Mouse (Mus musculus) lung, embryonic 15.5 days (tissue): ENCODE measurements around the gene Tenm3. TPM values are rescaled to one million over a fixed set of nuclear protein-coding genes. Genes with fewer than 3 reads are reported as not detected.

Experiments
- ATAC-seq: fragments of 200-750 bp; cut with Nextera tagmentation; 2 replicates; pipeline ENCODE4 v1.8.0; 2017; ENCODE audit warnings: moderate number of reproducible peaks, borderline replicate concordance; ENCODE audit not compliant: low FRiP score, low TSS enrichment; ENCODE audit errors: extremely low read depth
- H3K27ac ChIP-seq: fragments of 300-500 bp; sonication (generic); 2 replicates; pipeline ENCODE4 v1.5.1; 2015; ENCODE audit warnings: moderate library complexity, mild to moderate bottlenecking, inconsistent platforms
- H3K27me3 ChIP-seq: fragments of 300-500 bp; sonication (generic); 2 replicates; pipeline ENCODE4 v1.6.1; 2015; ENCODE audit warnings: inconsistent platforms
- H3K36me3 ChIP-seq: fragments of 300-500 bp; sonication (generic); 2 replicates; pipeline ENCODE4 v1.6.1; 2015; ENCODE audit warnings: inconsistent platforms
- H3K4me1 ChIP-seq: fragments of 300-500 bp; sonication (generic); 2 replicates; pipeline ENCODE4 v1.6.1; 2015; ENCODE audit warnings: inconsistent platforms
- H3K4me2 ChIP-seq: fragments of 300-500 bp; sonication (generic); 2 replicates; pipeline ENCODE4 v1.6.1; 2015; ENCODE audit warnings: inconsistent platforms, mild to moderate bottlenecking, moderate library complexity
- H3K4me3 ChIP-seq: fragments of 300-500 bp; sonication (generic); 2 replicates; pipeline ENCODE4 v1.5.1; 2015; ENCODE audit warnings: mild to moderate bottlenecking, inconsistent platforms
- H3K9ac ChIP-seq: fragments of 300-500 bp; sonication (generic); 2 replicates; pipeline ENCODE4 v1.6.1; 2015; ENCODE audit warnings: inconsistent platforms
- H3K9me3 ChIP-seq: fragments of 300-500 bp; sonication (generic); 2 replicates; pipeline ENCODE4 v1.6.1; 2016; ENCODE audit warnings: inconsistent platforms
- WGBS: fragments of 180-500 bp; shearing (Covaris S2); methylation state at CpG from one replicate; pipeline ENCODE4 v1.1.7; 2015; 5-methylcytosine and 5-hydroxymethylcytosine counted together
- polyA plus RNA-seq: library from polyadenylated mRNA; unstranded; fragments of >200 nt; fragmentation: Nextera tagmentation; extraction: Ambion mirVana; gene quantifications from 2 replicates; pipeline ENCODE4 v1.2.1, GENCODE M21; 2015

The Tenm3 gene
- polyA plus RNA-seq, 1 experiment from 2014 or later: 5.7 TPM

DNA sequence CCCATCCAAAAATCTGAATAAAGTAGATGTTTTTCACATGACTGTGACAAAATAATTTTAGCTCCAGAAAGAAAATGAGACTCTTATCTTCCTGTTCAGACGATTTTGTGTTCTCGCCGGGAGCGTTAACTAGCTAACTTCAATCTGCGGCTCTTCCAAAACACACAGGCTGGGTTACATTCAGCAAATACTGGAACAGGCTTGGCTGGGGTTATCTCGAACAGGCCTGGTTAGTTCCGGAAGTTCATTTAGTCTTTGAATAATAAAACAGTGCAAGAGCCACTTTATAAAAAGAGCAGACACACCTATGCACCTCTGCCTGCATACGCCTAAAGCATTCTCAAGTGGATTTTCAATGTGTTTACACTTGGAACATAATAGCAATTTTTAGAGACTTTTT is 40.7 kb downstream of the Tenm3 start:
- no peaks in the 10 kb centered on the region for H3K9me3 ChIP-seq
- no peaks in the 10 kb centered on the region for H3K4me1 ChIP-seq
- H3K4me3 ChIP-seq: no peak overlapping the region
- no peak overlapping the region for H3K9ac ChIP-seq
- no peak for ATAC-seq
- peaks cover 51% of the 10 kb centered on the region for H3K27me3 ChIP-seq
- no peak overlapping the region for H3K27ac ChIP-seq
- no peaks in the 10 kb centered on the region for H3K36me3 ChIP-seq
- WGBS: 52% methylated on average over 8 of the region's 8 CpGs
- H3K4me2 ChIP-seq: no peak overlapping the region

- WGBS: 66% methylated on average over 8 of the region's 8 CpGs
- Histone ChIP-seq H3K27ac (no peak overlapping the region), H3K9me3 (no peaks in the 10 kb centered on the region), H3K4me3 (no peak overlapping the region), H3K36me3 (no peaks in the 10 kb centered on the region), H3K4me2 (no peak overlapping the region), H3K27me3 (peaks cover 53% of the 10 kb centered on the region), H3K4me1 (no peaks in the 10 kb centered on the region), H3K9ac (no peak overlapping the region)
- ATAC-seq: no peak
Observed at GRCm38 (mm10) chr8:48802231-48802630, 41.5 kb downstream of the Tenm3 start.

DNA sequence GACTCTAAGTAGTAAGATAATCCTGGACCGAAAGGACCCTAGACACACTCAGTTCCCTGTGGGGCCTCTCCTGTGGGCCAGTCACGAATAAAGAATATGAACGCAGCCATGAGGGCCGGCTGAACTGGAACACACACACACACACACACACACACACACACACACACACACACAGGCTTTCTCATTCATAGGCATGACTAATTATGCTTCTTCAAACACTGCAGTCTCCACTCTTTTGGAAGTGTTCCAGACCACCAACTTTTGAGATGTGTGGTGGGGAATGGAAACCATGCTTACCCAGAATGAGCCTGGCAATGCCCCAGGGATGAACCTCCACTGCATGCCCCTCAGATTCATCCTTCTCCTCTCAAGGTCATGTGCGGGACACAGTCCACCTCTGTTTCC is 45.8 kb downstream of the Tenm3 start:
- ATAC-seq: no peak; the same call in 1 of the 2 replicates
- H3K27ac ChIP-seq: no peak overlapping the region
- no peaks in the 10 kb centered on the region for H3K4me1 ChIP-seq
- no peak overlapping the region for H3K4me2 ChIP-seq
- no peaks in the 10 kb centered on the region for H3K9me3 ChIP-seq
- no peaks in the 10 kb centered on the region for H3K36me3 ChIP-seq
- peaks cover 48% of the 10 kb centered on the region; the same call in 1 of the 2 replicates for H3K27me3 ChIP-seq
- 66% methylated on average over 5 of the region's 5 CpGs for WGBS
- no peak overlapping the region for H3K9ac ChIP-seq
- H3K4me3 ChIP-seq: no peak overlapping the region

DNA sequence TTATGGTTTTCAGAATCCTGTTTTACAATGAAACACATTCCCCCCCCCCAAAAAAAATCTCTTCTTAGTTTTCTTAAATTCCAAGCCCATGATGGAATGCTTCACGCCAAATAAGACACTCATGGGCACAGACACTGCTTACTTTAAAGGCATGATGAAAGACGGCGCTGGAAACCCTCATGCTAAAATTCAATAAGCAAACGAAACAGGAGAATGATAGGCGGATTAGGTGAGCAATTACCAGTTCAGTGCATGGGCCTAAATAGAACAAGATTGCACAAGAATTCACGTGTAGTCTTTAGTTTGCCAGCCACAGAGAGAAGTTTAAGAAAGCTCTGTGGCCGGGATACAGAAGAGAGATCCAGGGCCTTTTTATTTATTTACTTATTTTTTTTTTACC is 49.5 kb downstream of the Tenm3 start:
- no peaks in the 10 kb centered on the region for H3K4me1 ChIP-seq
- no peak for ATAC-seq
- no peak overlapping the region for H3K9ac ChIP-seq
- no peaks in the 10 kb centered on the region for H3K36me3 ChIP-seq
- WGBS: 36% methylated on average over 7 of the region's 7 CpGs
- H3K4me2 ChIP-seq: no peak overlapping the region
- no peaks in the 10 kb centered on the region for H3K9me3 ChIP-seq
- H3K27ac ChIP-seq: no peak overlapping the region
- no peak overlapping the region for H3K4me3 ChIP-seq
- peaks cover 37% of the 10 kb centered on the region; the same call in 1 of the 2 replicates for H3K27me3 ChIP-seq

GRCm38 (mm10) chr8:48793729-48794128 is 50.0 kb downstream of the Tenm3 start:
- Histone ChIP-seq H3K4me3 (no peak overlapping the region), H3K4me2 (no peak overlapping the region), H3K36me3 (no peaks in the 10 kb centered on the region), H3K9me3 (no peaks in the 10 kb centered on the region), H3K27ac (no peak overlapping the region), H3K27me3 (peaks cover 35% of the 10 kb centered on the region; the same call in 1 of the 2 replicates), H3K9ac (no peak overlapping the region), H3K4me1 (no peaks in the 10 kb centered on the region)
- 77% methylated on average over 8 of the region's 8 CpGs for WGBS
- ATAC-seq: no peak

DNA sequence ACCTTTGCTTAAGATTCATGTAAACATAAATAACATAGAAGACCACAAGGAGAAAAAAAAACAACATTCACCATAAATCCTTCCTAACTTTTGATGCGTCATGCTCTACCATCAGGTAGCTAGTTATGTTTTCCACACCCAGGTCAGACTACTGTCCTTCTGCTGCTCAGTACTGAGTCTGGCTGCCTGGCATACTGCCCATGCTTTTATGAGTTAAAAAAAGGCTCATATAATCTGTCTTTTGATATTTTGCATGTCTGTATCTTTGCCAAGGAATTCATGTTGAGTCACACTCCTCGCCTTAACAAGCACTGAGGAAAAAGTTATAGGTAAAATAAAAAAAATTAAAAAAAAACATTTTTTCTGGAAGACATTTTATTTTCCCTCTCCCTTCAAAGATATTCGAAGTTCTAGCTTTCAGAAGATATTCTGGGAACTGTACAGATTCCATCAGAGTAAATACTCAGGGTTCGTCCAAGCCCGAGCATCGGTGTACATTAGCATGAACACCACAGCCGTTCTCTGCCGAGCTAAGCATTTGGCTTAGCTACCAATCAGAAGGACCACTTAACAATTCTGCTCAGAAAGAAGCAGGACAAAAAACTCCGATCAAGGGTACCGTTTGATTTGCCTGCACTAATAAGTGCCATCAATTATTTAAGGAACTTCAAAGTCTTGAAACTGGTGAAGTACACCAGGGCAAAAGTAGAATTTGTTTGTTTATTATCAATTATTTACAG is 51.0 kb downstream of the Tenm3 start:
- Histone ChIP-seq H3K4me2 (no peak overlapping the region), H3K36me3 (no peaks in the 10 kb centered on the region), H3K9me3 (no peaks in the 10 kb centered on the region), H3K27ac (no peak overlapping the region), H3K4me3 (no peak overlapping the region), H3K4me1 (no peaks in the 10 kb centered on the region), H3K27me3 (peaks cover 44% of the 10 kb centered on the region; the same call in 1 of the 2 replicates), H3K9ac (no peak overlapping the region)
- no peak for ATAC-seq
- WGBS: 51% methylated on average over 10 of the region's 10 CpGs

DNA sequence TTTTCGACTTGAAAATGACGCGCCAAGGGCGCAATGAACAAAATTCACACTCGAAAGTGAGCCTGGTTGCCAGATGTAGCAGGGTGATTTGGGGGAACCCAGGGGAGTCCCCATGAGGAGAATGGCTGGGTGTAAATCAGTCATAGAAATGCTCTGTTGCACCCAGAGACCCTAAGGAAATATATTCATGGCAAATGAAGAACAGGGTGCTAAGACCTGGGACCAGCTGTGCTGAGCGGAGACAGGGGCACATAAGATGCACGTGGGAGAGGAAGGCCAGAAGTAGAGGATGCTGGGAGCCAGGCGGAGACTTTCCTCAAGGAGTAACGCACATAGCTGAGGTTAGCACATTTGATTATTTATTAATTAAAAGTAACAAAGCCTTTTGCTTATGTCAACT is 60.4 kb downstream of the Tenm3 start:
- no peak for ATAC-seq
- 85% methylated on average over 9 of the region's 9 CpGs for WGBS
- no peaks in the 10 kb centered on the region for H3K36me3 ChIP-seq
- no peak overlapping the region for H3K4me2 ChIP-seq
- peaks cover 78% of the 10 kb centered on the region for H3K27me3 ChIP-seq
- H3K27ac ChIP-seq: no peak overlapping the region
- no peak overlapping the region for H3K4me3 ChIP-seq
- H3K9ac ChIP-seq: no peak overlapping the region
- no peaks in the 10 kb centered on the region for H3K4me1 ChIP-seq
- no peaks in the 10 kb centered on the region for H3K9me3 ChIP-seq

DNA sequence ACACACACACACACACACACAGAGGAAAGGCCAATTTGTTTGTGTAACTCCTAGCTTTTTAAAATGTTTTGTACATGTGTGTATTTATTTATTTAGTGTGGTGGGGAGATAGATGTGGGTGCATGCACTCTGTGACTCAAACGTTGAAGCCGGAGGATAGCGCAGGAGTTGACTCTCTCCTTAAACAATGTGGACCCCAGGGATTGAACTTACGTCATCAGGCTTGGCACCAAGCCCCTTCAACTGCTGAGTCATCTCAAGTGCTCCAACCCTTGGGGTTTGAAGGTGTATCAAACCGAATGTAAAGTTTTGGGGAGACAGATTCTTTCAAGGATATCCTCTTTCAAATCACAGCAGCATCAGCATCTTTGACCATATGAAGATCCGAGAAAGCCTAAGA is 63.1 kb downstream of the Tenm3 start:
- no peaks in the 10 kb centered on the region for H3K9me3 ChIP-seq
- no peak for ATAC-seq
- H3K4me1 ChIP-seq: no peaks in the 10 kb centered on the region; the same call in 1 of the 2 replicates
- 64% methylated on average over 6 of the region's 6 CpGs for WGBS
- no peaks in the 10 kb centered on the region for H3K36me3 ChIP-seq
- no peak overlapping the region for H3K4me2 ChIP-seq
- H3K27me3 ChIP-seq: peaks cover 90% of the 10 kb centered on the region
- H3K9ac ChIP-seq: no peak overlapping the region
- H3K4me3 ChIP-seq: no peak overlapping the region
- H3K27ac ChIP-seq: no peak overlapping the region

DNA sequence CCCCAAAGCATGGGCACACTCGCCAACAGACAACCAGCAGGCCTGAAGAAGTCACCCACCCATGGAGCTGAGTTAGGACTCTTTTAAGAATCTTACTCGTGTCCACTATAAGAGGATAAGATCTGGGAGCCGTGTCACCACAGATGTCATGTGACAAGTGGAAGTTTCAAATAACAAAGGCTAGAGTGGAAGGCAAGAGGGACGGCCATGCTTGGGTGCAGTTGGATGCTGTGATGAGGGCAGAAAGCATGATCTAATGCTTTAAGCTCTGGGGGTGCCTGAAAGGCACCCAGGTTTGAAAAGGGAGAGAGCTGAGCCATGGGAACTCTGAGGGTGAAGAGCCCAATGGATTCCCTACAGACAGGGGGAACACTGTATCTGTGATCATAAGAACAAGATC is 64.6 kb downstream of the Tenm3 start:
- 62% methylated on average over 4 of the region's 4 CpGs for WGBS
- no peak for ATAC-seq
- Histone ChIP-seq H3K9ac (no peak overlapping the region), H3K4me1 (no peaks in the 10 kb centered on the region; the same call in 1 of the 2 replicates), H3K27ac (no peak overlapping the region), H3K27me3 (peaks cover 87% of the 10 kb centered on the region), H3K9me3 (no peaks in the 10 kb centered on the region), H3K4me2 (no peak overlapping the region), H3K4me3 (no peak overlapping the region), H3K36me3 (no peaks in the 10 kb centered on the region)

GRCm38 (mm10) chr8:48776081-48776480 is 67.7 kb downstream of the Tenm3 start:
- Histone ChIP-seq H3K4me1 (no peaks in the 10 kb centered on the region; the same call in 1 of the 2 replicates), H3K27ac (no peak overlapping the region), H3K9me3 (no peaks in the 10 kb centered on the region), H3K27me3 (peaks cover 83% of the 10 kb centered on the region), H3K9ac (no peak overlapping the region), H3K4me3 (no peak overlapping the region), H3K4me2 (0 out of 2 replicates have a peak overlapping the region, but pooled peaks have one; percentile 10), H3K36me3 (no peaks in the 10 kb centered on the region)
- ATAC-seq: no peak
- 48% methylated on average over 9 of the region's 9 CpGs for WGBS

DNA sequence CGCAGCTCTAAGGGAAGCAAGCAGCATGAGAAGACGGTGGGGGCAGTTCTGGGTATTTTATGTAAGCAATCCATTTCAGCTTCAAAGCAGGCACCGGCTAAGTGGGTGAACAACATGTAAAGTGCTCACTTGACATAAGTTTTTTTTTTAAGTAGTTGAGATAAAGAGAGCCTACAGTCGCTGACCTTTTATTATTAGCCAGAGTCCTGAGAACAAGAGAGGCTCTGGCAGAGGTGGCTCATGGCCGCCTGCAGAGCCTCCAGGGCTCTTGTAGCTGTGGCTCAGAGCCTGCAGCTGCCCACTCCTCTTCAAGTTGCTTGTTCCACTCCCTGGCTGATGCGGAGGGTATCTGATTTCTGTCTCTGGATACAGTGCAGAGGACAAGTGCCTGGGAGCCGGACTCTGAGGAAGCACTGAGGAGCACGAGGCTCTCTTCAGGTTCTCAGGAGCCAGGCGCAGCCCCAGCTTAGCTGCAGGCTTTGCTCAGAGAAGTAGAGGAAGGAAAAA is 68.2 kb downstream of the Tenm3 start:
- Histone ChIP-seq H3K4me3 (no peak overlapping the region), H3K27ac (no peak overlapping the region)

DNA sequence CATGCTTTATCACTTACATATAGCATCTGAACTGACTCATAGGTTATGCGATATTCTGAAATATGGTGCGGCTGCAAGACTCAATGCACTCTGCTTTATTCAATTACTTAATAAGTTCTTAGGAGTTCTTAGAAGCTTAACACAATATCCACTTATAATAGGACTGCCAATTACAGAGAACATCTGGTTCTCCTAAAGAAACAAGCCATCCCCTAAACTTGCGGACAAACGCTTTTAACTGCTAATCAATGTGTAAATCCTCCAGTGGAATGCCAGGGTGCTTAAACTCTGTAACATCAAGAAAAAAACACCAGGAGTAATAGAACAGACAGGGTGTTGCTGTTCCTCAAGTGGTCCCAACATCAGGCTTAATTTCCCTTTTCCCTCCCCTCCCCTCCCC is 68.9 kb downstream of the Tenm3 start:
- Histone ChIP-seq H3K9me3 (no peaks in the 10 kb centered on the region), H3K4me1 (no peaks in the 10 kb centered on the region; the same call in 1 of the 2 replicates), H3K27me3 (peaks cover 77% of the 10 kb centered on the region), H3K4me3 (no peak overlapping the region), H3K36me3 (no peaks in the 10 kb centered on the region), H3K4me2 (no peak overlapping the region), H3K27ac (no peak overlapping the region), H3K9ac (no peak overlapping the region)
- ATAC-seq: no peak
- 41% methylated on average over 4 of the region's 4 CpGs for WGBS

More for the DNA sequence above, 68.2 kb downstream of the Tenm3 start:
- H3K4me1 ChIP-seq: no peaks in the 10 kb centered on the region; the same call in 1 of the 2 replicates
- H3K9me3 ChIP-seq: no peaks in the 10 kb centered on the region
- 14% methylated on average over 9 of the region's 9 CpGs for WGBS
- H3K4me2 ChIP-seq: 0 out of 2 replicates have a peak overlapping the region, but pooled peaks have one; percentile 10
- no peak overlapping the region for H3K9ac ChIP-seq
- H3K36me3 ChIP-seq: no peaks in the 10 kb centered on the region
- peaks cover 82% of the 10 kb centered on the region for H3K27me3 ChIP-seq
- 0 out of 2 replicates have a peak, but pooled peaks have one; percentile 39 for ATAC-seq
